In genomic region chrX:163827461-163827860, GRCm38 (mm10) we compare ENCODE assay signal across 10 mouse cellular contexts.
DNase-seq lines count a peak whose midpoint lies in the region; ATAC-seq and TF ChIP-seq lines count a peak whose summit lies in the region.
"Had no signal": no experiment of that assay in that cellular context is flagged by ENCODE, and none has a peak within 500 bp of the region (broad histone marks: within the 10 kb centered on the region; RNA-seq: fewer than 3 reads in every experiment).

No protein-coding gene starts in this region.

- no peak overlapping the region for H3K4me3 ChIP-seq in heart, embryonic 11.5 days (ENCODE audit: low read depth, low read length)
- H3K4me3 ChIP-seq in forebrain, postnatal 0 days (ENCODE audit: low read depth, low read length), result no peak overlapping the region
- H3K4me3 ChIP-seq: erythroblast, embryonic 14.5 days had no signal

- ATAC-seq in heart, embryonic 11.5 days (replicated peaks; ENCODE audit: insufficient number of reproducible peaks, low FRiP score, low TSS enrichment), result no peak
- no peak for ATAC-seq in inflammation-experienced regulatory T-cells, adult 6 months
- ATAC-seq in forebrain, postnatal 0 days, result no peak

- H3K36me3 ChIP-seq in heart, embryonic 11.5 days (ENCODE audit: control insufficient read depth, insufficient read depth, low read length), result no peaks in the 10 kb centered on the region
- H3K36me3 ChIP-seq in forebrain, postnatal 0 days (ENCODE audit: insufficient read depth), result no peaks in the 10 kb centered on the region

- H3K9me3 ChIP-seq in heart, embryonic 11.5 days (replicated peaks; ENCODE audit: control insufficient read depth, low read length), result no peaks in the 10 kb centered on the region
- no peaks in the 10 kb centered on the region for H3K9me3 ChIP-seq in forebrain, postnatal 0 days (ENCODE audit: low read length)

- 44% methylated on average over 3 of the region's 3 CpGs for WGBS in heart, embryonic 11.5 days (ENCODE audit: insufficient replicate concordance)
- WGBS in forebrain, postnatal 0 days, result 51% methylated on average over 3 of the region's 3 CpGs

- H3K27ac ChIP-seq in heart, embryonic 11.5 days (ENCODE audit: low read depth, low read length), result no peak overlapping the region
- no peak overlapping the region for H3K27ac ChIP-seq in forebrain, postnatal 0 days (ENCODE audit: low read depth, low read length)

- no peak overlapping the region for H3K9ac ChIP-seq in heart, embryonic 11.5 days (ENCODE audit: low read depth, low read length)
- H3K9ac ChIP-seq in forebrain, postnatal 0 days, result no peak overlapping the region

- H3K27me3 ChIP-seq in heart, embryonic 11.5 days (ENCODE audit: control insufficient read depth, insufficient read depth, low read length), result no peaks in the 10 kb centered on the region
- no peaks in the 10 kb centered on the region for H3K27me3 ChIP-seq in forebrain, postnatal 0 days (ENCODE audit: insufficient read depth, low read length)

- H3K4me1 ChIP-seq in heart, embryonic 11.5 days (ENCODE audit: control insufficient read depth, insufficient read depth, low read length), result no peaks in the 10 kb centered on the region
- H3K4me1 ChIP-seq in forebrain, postnatal 0 days (ENCODE audit: insufficient read depth), result no peaks in the 10 kb centered on the region

- intact Hi-C loops in heart, postnatal 14 days (cut with DNase I), result loop anchor here (5.0 kb wide), 1 partner anchor 85 kb away; no protein-coding TSS in a partner anchor

- DNase-seq in heart, adult 18-20 months, result peak; percentile 10 to 12
- peak; percentile 35 for DNase-seq in testis, postnatal 10 days (ENCODE audit: low spot score)
- no peak for DNase-seq in testis, postnatal 14 days (ENCODE audit: low spot score)
- peak; percentile 5 to 7 for DNase-seq in heart, postnatal 14 days
- peak; percentile 4 for DNase-seq in thymus, postnatal 36 days
- no peak for DNase-seq in forebrain, postnatal 0 days

- H3K4me2 ChIP-seq in heart, embryonic 11.5 days, result no peak overlapping the region
- H3K4me2 ChIP-seq in forebrain, postnatal 0 days (ENCODE audit: low read depth), result no peak overlapping the region
- H3K4me2 ChIP-seq: midbrain, embryonic 11.5 days had no signal

- TF ChIP-seq CTCF in forebrain, postnatal 0 days (IDR thresholded peaks at IDR 0.05; ENCODE audit: low read depth), result no peak

Comparison
In these comparisons a context has a peak if more than half of its experiments do, and no peak if none do; other contexts are left out.
1. DNase-seq: peak in heart, adult 18-20 months (2 of 2), testis, postnatal 10 days (single experiment), heart, postnatal 14 days (2 of 2) and thymus, postnatal 36 days (2 of 2); none in testis, postnatal 14 days (single experiment) and forebrain, postnatal 0 days (single experiment).